Mouse (Mus musculus) kidney, embryonic 15.5 days (tissue): ENCODE data around the gene Spg21. TPM values are rescaled to one million over a fixed set of nuclear protein-coding genes. Genes with fewer than 3 reads are reported as not detected.

ENCODE experiments used
- ATAC-seq: fragments of 200-750 bp; cut with Nextera tagmentation; replicated peaks from 2 replicates; pipeline ENCODE4 v1.8.0; 2017; ENCODE audit warnings: moderate TSS enrichment; ENCODE audit not compliant: low FRiP score
- H3K27ac ChIP-seq: fragments of 300-500 bp; sonication (generic); 2 replicates; pipeline ENCODE4 v1.5.1; 2015; ENCODE audit warnings: mild to moderate bottlenecking, inconsistent platforms
- H3K27me3 ChIP-seq: fragments of 300-500 bp; sonication (generic); 2 replicates; pipeline ENCODE4 v1.6.1; 2015; ENCODE audit warnings: inconsistent platforms
- H3K36me3 ChIP-seq: fragments of 300-500 bp; sonication (generic); 2 replicates; pipeline ENCODE4 v1.6.1; 2015; ENCODE audit warnings: inconsistent platforms
- H3K4me1 ChIP-seq: fragments of 300-500 bp; sonication (generic); 2 replicates; pipeline ENCODE4 v1.6.1; 2015; ENCODE audit warnings: inconsistent platforms
- H3K4me2 ChIP-seq: fragments of 300-500 bp; sonication (generic); 2 replicates; pipeline ENCODE4 v1.6.1; 2015; ENCODE audit warnings: moderate library complexity, mild to moderate bottlenecking, inconsistent platforms
- H3K4me3 ChIP-seq: fragments of 300-500 bp; sonication (generic); replicated peaks from 2 replicates; pipeline ENCODE4 v1.5.1; 2015; ENCODE audit warnings: mild to moderate bottlenecking, inconsistent platforms
- H3K9ac ChIP-seq: fragments of 300-500 bp; sonication (generic); 2 replicates; pipeline ENCODE4 v1.6.1; 2015; ENCODE audit warnings: mild to moderate bottlenecking, inconsistent platforms
- H3K9me3 ChIP-seq: fragments of 300-500 bp; sonication (generic); replicated peaks from 2 replicates; pipeline ENCODE4 v1.6.1; 2016; ENCODE audit warnings: inconsistent platforms
- WGBS: fragments of 180-500 bp; shearing (Covaris S2); methylation state at CpG from one replicate; pipeline ENCODE4 v1.1.7; 2015; ENCODE audit warnings: mixed read lengths; 5-methylcytosine and 5-hydroxymethylcytosine counted together
- polyA plus RNA-seq: library from polyadenylated mRNA; unstranded; fragments of >200 nt; fragmentation: Nextera tagmentation; extraction: Ambion mirVana; gene quantifications from 2 replicates; pipeline ENCODE4 v1.2.1, GENCODE M21; 2015

Gene Spg21
- polyA plus RNA-seq, 1 experiment from 2014 or later = 111 TPM

GRCm38 (mm10) chr9:65435211-65435610, 25.5 kb upstream of the Spg21 start:
- H3K4me2 ChIP-seq = peak overlapping the region; percentile 73; the same call in 1 of the 2 replicates

GRCm38 (mm10) chr9:65435671-65436301, 25.0 kb upstream of the Spg21 start, which contains the start of gene Mtfmt:
TSS of gene Mtfmt (plus strand) at chr9:65435782.
- H3K9ac ChIP-seq = peak within 1 kb of the TSS; percentile 83
- ATAC-seq = peak; percentile 90
- H3K4me3 ChIP-seq = peak within 1 kb of the TSS; percentile 92
- peak within 1 kb of the TSS; percentile 73 for H3K4me2 ChIP-seq
- WGBS = under 1% methylated on average over 53 of the region's 54 CpGs
- H3K4me1 ChIP-seq = peaks cover 8% of the 10 kb centered on the region
- no peaks in the 10 kb centered on the region for H3K27me3 ChIP-seq
- peaks cover 19% of the 10 kb centered on the region for H3K36me3 ChIP-seq
- H3K27ac ChIP-seq = 0 out of 2 replicates have a peak within 1 kb of the TSS, but pooled peaks have one; percentile 29
- H3K9me3 ChIP-seq = no peaks in the 10 kb centered on the region

More at GRCm38 (mm10) chr9:65435211-65435610, 25.5 kb upstream of the Spg21 start:
- Histone ChIP-seq H3K27ac (no peak overlapping the region), H3K27me3 (no peaks in the 10 kb centered on the region), H3K36me3 (peaks cover 13% of the 10 kb centered on the region), H3K4me3 (peak overlapping the region; percentile 92; the same call in 1 of the 2 replicates), H3K4me1 (peaks cover 8% of the 10 kb centered on the region), H3K9me3 (no peaks in the 10 kb centered on the region), H3K9ac (no peak overlapping the region)
- peak; percentile 55 for ATAC-seq
- WGBS = 65% methylated on average over 4 of the region's 4 CpGs

- ATAC-seq = no peak
- Histone ChIP-seq H3K9ac (no peak overlapping the region), H3K36me3 (peaks cover 83% of the 10 kb centered on the region), H3K27me3 (no peaks in the 10 kb centered on the region), H3K9me3 (no peaks in the 10 kb centered on the region), H3K27ac (no peak overlapping the region), H3K4me2 (no peak overlapping the region), H3K4me3 (no peak overlapping the region), H3K4me1 (no peaks in the 10 kb centered on the region)
- 87% methylated on average over 4 of the region's 4 CpGs for WGBS
Measured at GRCm38 (mm10) chr9:65444692-65445091, 16.1 kb upstream of the Spg21 start.

GRCm38 (mm10) chr9:65447951-65448350, 12.8 kb upstream of the Spg21 start:
- H3K4me2 ChIP-seq = no peak overlapping the region
- no peak overlapping the region for H3K4me3 ChIP-seq
- no peak overlapping the region for H3K27ac ChIP-seq
- WGBS = 89% methylated on average over 6 of the region's 6 CpGs
- no peak overlapping the region for H3K9ac ChIP-seq
- no peak for ATAC-seq
- H3K27me3 ChIP-seq = no peaks in the 10 kb centered on the region
- no peaks in the 10 kb centered on the region for H3K9me3 ChIP-seq
- H3K36me3 ChIP-seq = peaks cover 87% of the 10 kb centered on the region
- no peaks in the 10 kb centered on the region for H3K4me1 ChIP-seq

GRCm38 (mm10) chr9:65458975-65459374, 1.8 kb upstream of the Spg21 start:
- H3K27ac ChIP-seq = no peak overlapping the region
- no peak overlapping the region for H3K4me3 ChIP-seq
- 92% methylated on average over 2 of the region's 2 CpGs for WGBS
- H3K9me3 ChIP-seq = no peaks in the 10 kb centered on the region
- no peaks in the 10 kb centered on the region for H3K27me3 ChIP-seq
- no peak overlapping the region for H3K9ac ChIP-seq
- H3K4me2 ChIP-seq = no peak overlapping the region
- H3K4me1 ChIP-seq = peaks cover 24% of the 10 kb centered on the region
- no peaks in the 10 kb centered on the region for H3K36me3 ChIP-seq
- ATAC-seq = no peak

- peak; percentile 16 for ATAC-seq
- WGBS = 35% methylated on average over 3 of the region's 3 CpGs
- peak overlapping the region; percentile 69 for H3K4me2 ChIP-seq
- no peaks in the 10 kb centered on the region for H3K9me3 ChIP-seq
- peak overlapping the region; percentile 95 for H3K4me3 ChIP-seq
- H3K4me1 ChIP-seq = peaks cover 24% of the 10 kb centered on the region
- H3K36me3 ChIP-seq = peaks cover 2% of the 10 kb centered on the region; the same call in 1 of the 2 replicates
- H3K27me3 ChIP-seq = no peaks in the 10 kb centered on the region
- H3K27ac ChIP-seq = peak overlapping the region; percentile 94
- H3K9ac ChIP-seq = 0 out of 2 replicates have a peak overlapping the region, but pooled peaks have one; percentile 94
Measured at GRCm38 (mm10) chr9:65460198-65460597, 549 bp upstream of the Spg21 start.

GRCm38 (mm10) chr9:65462544-65462943, 1.8 kb downstream of the Spg21 start:
- Histone ChIP-seq H3K4me2 (peak overlapping the region; percentile 69), H3K36me3 (peaks cover 14% of the 10 kb centered on the region), H3K4me3 (no peak overlapping the region), H3K27ac (no peak overlapping the region), H3K9ac (no peak overlapping the region), H3K9me3 (no peaks in the 10 kb centered on the region), H3K4me1 (peaks cover 24% of the 10 kb centered on the region), H3K27me3 (no peaks in the 10 kb centered on the region)
- no peak for ATAC-seq
- WGBS = 77% methylated on average over 5 of the region's 5 CpGs

- peaks cover 17% of the 10 kb centered on the region for H3K36me3 ChIP-seq
- WGBS = 93% methylated on average over 6 of the region's 6 CpGs
- H3K4me3 ChIP-seq = no peak overlapping the region
- H3K4me1 ChIP-seq = peaks cover 29% of the 10 kb centered on the region
- H3K27ac ChIP-seq = no peak overlapping the region
- no peak for ATAC-seq
- no peaks in the 10 kb centered on the region for H3K27me3 ChIP-seq
- H3K9ac ChIP-seq = no peak overlapping the region
- H3K4me2 ChIP-seq = no peak overlapping the region
- H3K9me3 ChIP-seq = no peaks in the 10 kb centered on the region
Measured at GRCm38 (mm10) chr9:65464161-65464560, 3.4 kb downstream of the Spg21 start.

- Histone ChIP-seq H3K9me3 (no peaks in the 10 kb centered on the region), H3K36me3 (peaks cover 28% of the 10 kb centered on the region), H3K27me3 (no peaks in the 10 kb centered on the region), H3K4me3 (no peak overlapping the region), H3K9ac (no peak overlapping the region), H3K27ac (no peak overlapping the region), H3K4me1 (peaks cover 27% of the 10 kb centered on the region), H3K4me2 (no peak overlapping the region)
- WGBS = 90% methylated on average over 2 of the region's 2 CpGs
- no peak for ATAC-seq
Measured at GRCm38 (mm10) chr9:65465241-65465640, 4.5 kb downstream of the Spg21 start.

GRCm38 (mm10) chr9:65467686-65468085, 6.9 kb downstream of the Spg21 start:
- peaks cover 49% of the 10 kb centered on the region for H3K36me3 ChIP-seq
- H3K27me3 ChIP-seq = no peaks in the 10 kb centered on the region
- WGBS = 33% methylated on average over 11 of the region's 11 CpGs
- no peak overlapping the region for H3K9ac ChIP-seq
- H3K27ac ChIP-seq = no peak overlapping the region
- ATAC-seq = no peak
- H3K4me3 ChIP-seq = no peak overlapping the region
- no peak overlapping the region for H3K4me2 ChIP-seq
- peaks cover 10% of the 10 kb centered on the region for H3K4me1 ChIP-seq
- H3K9me3 ChIP-seq = no peaks in the 10 kb centered on the region

GRCm38 (mm10) chr9:65472769-65473168, 12.0 kb downstream of the Spg21 start:
- H3K36me3 ChIP-seq = peaks cover 85% of the 10 kb centered on the region
- no peaks in the 10 kb centered on the region for H3K27me3 ChIP-seq
- H3K4me3 ChIP-seq = no peak overlapping the region
- no peak for ATAC-seq
- H3K4me1 ChIP-seq = peaks cover 5% of the 10 kb centered on the region; the same call in 1 of the 2 replicates
- 83% methylated on average over 4 of the region's 4 CpGs for WGBS
- H3K9ac ChIP-seq = no peak overlapping the region
- H3K9me3 ChIP-seq = no peaks in the 10 kb centered on the region
- no peak overlapping the region for H3K27ac ChIP-seq
- H3K4me2 ChIP-seq = no peak overlapping the region

- Histone ChIP-seq H3K27me3 (no peaks in the 10 kb centered on the region), H3K9me3 (no peaks in the 10 kb centered on the region), H3K9ac (no peak overlapping the region), H3K4me3 (no peak overlapping the region), H3K27ac (no peak overlapping the region), H3K36me3 (peaks cover 96% of the 10 kb centered on the region), H3K4me2 (no peak overlapping the region), H3K4me1 (no peaks in the 10 kb centered on the region)
- ATAC-seq = no peak
- WGBS = 81% methylated on average over 8 of the region's 8 CpGs
Measured at GRCm38 (mm10) chr9:65479158-65479557, 18.4 kb downstream of the Spg21 start.
